Mouse (Mus musculus) telencephalon, adult 2 months (tissue): ENCODE data around the gene Scgb2b2.

ENCODE experiments used
- DNase-seq: peaks from one replicate; pipeline ENCODE4 v3.0.0-alpha.2; 2011; ENCODE audit warnings: low read depth, low spot score

Gene Scgb2b2

DNA sequence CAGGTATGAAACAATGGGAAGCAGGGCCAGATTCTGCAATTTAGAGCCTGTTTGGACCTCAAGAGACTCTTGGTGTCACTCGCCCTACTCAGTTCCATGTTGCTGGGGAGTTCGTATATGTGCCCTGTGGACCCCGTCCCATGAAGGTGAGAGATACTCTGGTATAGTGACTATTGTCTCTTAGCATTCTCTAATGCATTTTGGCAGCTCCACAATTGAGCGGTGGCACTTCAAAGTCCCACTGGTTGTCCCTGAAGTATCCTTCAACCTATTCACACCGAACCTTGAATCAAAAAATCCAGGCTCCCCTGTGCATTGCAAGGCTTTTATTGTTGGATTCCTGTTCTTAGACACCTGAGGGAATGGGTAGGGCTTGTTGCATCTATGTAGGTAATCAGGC lies at the start of gene Scgb2b2:
Gene Scgb2b2, plus strand, starts transcription at position 301 of the 400 bp plus-strand sequence.
- DNase-seq, result no peak

DNA sequence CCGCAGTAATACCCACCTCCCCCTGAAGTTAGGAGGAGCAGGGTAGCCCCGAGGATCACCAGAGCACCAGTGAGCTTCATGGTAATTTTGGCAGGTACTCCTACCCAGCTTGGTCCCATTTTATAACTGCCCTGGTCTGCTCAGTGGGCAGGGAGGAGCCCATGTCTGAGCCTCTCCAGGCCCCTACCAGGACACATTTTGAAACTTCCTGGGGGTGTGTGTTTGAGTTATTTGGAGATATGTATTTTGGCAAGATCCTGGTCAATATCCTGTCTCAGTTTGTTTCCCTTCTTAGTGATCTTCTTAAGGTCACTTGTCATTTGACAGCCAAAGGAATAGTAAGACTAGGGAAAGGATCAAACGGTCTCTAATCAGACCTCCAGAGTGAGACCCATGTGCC lies 1.4 kb downstream of the Scgb2b2 start, which contains the start of gene Scgb1b2:
Gene Scgb1b2, minus strand, starts transcription at position 101 of the 400 bp plus-strand sequence.
- no peak for DNase-seq
